Comparison of ENCODE assay signal across 24 mouse cellular contexts in genomic region chr10:9756546-9756945, GRCm38 (mm10).
DNase-seq lines count a peak whose midpoint lies in the region; ATAC-seq and TF ChIP-seq lines count a peak whose summit lies in the region.
"Had no signal": no experiment of that assay in that cellular context is flagged by ENCODE, and none has a peak within 500 bp of the region (broad histone marks: within the 10 kb centered on the region; RNA-seq: fewer than 3 reads in every experiment).

No protein-coding gene starts in this region.

- peak; percentile 61; the same call in 1 of the 2 replicates for ATAC-seq in intestine, embryonic 16.5 days
- ATAC-seq: activated CD4-positive, CD25-positive, alpha-beta regulatory T cell, adult 4 months; CD4-positive, CD25-positive, alpha-beta regulatory T cell, adult 4 months; forebrain, embryonic 14.5 days; forebrain, postnatal 0 days had no signal

- H3K4me2 ChIP-seq in intestine, embryonic 16.5 days (ENCODE audit: low read depth, low read length): no peak overlapping the region
- H3K4me2 ChIP-seq: embryonic facial prominence, embryonic 12.5 days; embryonic facial prominence, embryonic 15.5 days; heart, embryonic 11.5 days; hindbrain, embryonic 12.5 days; hindbrain, embryonic 15.5 days had no signal

- TF ChIP-seq POLR2A in liver, adult 2 months (IDR thresholded peaks at IDR 0.05; ENCODE audit: extremely low read depth, insufficient read depth, low read length): no peak

- no peaks in the 10 kb centered on the region for H3K79me2 ChIP-seq in liver, adult 2 months (ENCODE audit: control insufficient read depth, insufficient read depth, low read length)

- H3K27ac ChIP-seq in liver, adult 2 months (replicated peaks; ENCODE audit: insufficient read depth, low read depth, low read length): no peak overlapping the region
- no peak overlapping the region for H3K27ac ChIP-seq in intestine, embryonic 16.5 days (ENCODE audit: low read length)
- H3K27ac ChIP-seq: embryonic facial prominence, embryonic 12.5 days; embryonic facial prominence, embryonic 15.5 days; gastrocnemius, adult 2 months; hindbrain, embryonic 12.5 days; hindbrain, embryonic 15.5 days had no signal

- H3K4me1 ChIP-seq in liver, adult 2 months (ENCODE audit: control insufficient read depth, insufficient read depth, low read length): no peaks in the 10 kb centered on the region
- H3K4me1 ChIP-seq in intestine, embryonic 16.5 days (ENCODE audit: control insufficient read depth, insufficient read depth, low read length): peaks cover 5% of the 10 kb centered on the region; the same call in 1 of the 2 replicates
- H3K4me1 ChIP-seq: embryonic facial prominence, embryonic 12.5 days; embryonic facial prominence, embryonic 15.5 days; hindbrain, embryonic 12.5 days; hindbrain, embryonic 15.5 days had no signal

- H3K36me3 ChIP-seq in liver, adult 2 months (ENCODE audit: control insufficient read depth, insufficient read depth, low read length): peaks cover 10% of the 10 kb centered on the region; the same call in 1 of the 2 replicates
- H3K36me3 ChIP-seq in intestine, embryonic 16.5 days (ENCODE audit: control insufficient read depth, insufficient read depth, low read length): no peaks in the 10 kb centered on the region

- DNase-seq in liver, adult 2 months (ENCODE audit: extremely low read depth, low read depth, low spot score): peak; percentile 34
- no peak for DNase-seq in liver
- peak; percentile 4 for DNase-seq in large intestine, adult 2 months (ENCODE audit: low read depth, low spot score)
- no peak for DNase-seq in lung, postnatal 4 days
- DNase-seq in right cerebral cortex, postnatal 4 days: no peak
- DNase-seq: adrenal gland, adult 8-10 months; adrenal gland, postnatal 25 days; cerebellum, adult 11-12 months; cerebellum, adult 8-10 months; cerebellum, postnatal 10 days; cerebellum, postnatal 36 days; forebrain, postnatal 0 days; gastrocnemius, adult 2 months; gastrocnemius, postnatal 14 days; heart, adult 11 months had no signal

- H3K9ac ChIP-seq in liver, adult 2 months (ENCODE audit: low read depth, low read length): no peak overlapping the region
- H3K9ac ChIP-seq in intestine, embryonic 16.5 days (ENCODE audit: low read depth, low read length): no peak overlapping the region
- H3K9ac ChIP-seq: embryonic facial prominence, embryonic 12.5 days; embryonic facial prominence, embryonic 15.5 days; forebrain, postnatal 0 days; hindbrain, embryonic 12.5 days; hindbrain, embryonic 15.5 days had no signal

- no peaks in the 10 kb centered on the region for H3K9me3 ChIP-seq in intestine, embryonic 16.5 days (ENCODE audit: control insufficient read depth, low read length)
- H3K9me3 ChIP-seq: embryonic facial prominence, embryonic 12.5 days; embryonic facial prominence, embryonic 15.5 days; hindbrain, embryonic 12.5 days; hindbrain, embryonic 15.5 days had no signal

- no peak overlapping the region for H3K4me3 ChIP-seq in liver, adult 2 months (ENCODE audit: insufficient read depth, low read depth, low read length)
- H3K4me3 ChIP-seq in intestine, embryonic 16.5 days (ENCODE audit: low read length): no peak overlapping the region
- H3K4me3 ChIP-seq: embryonic facial prominence, embryonic 12.5 days; embryonic facial prominence, embryonic 15.5 days; gastrocnemius, adult 2 months; hindbrain, embryonic 12.5 days; hindbrain, embryonic 15.5 days had no signal

- 28% methylated on average over 6 of the region's 6 CpGs for WGBS in liver, adult 2 months
- WGBS in intestine, embryonic 16.5 days: 42% methylated on average over 6 of the region's 6 CpGs
- WGBS in large intestine, adult 2 months: 33% methylated on average over 6 of the region's 6 CpGs

- H3K27me3 ChIP-seq in liver, adult 2 months (ENCODE audit: control insufficient read depth, insufficient read depth, low read length): no peaks in the 10 kb centered on the region
- H3K27me3 ChIP-seq in intestine, embryonic 16.5 days (replicated peaks; ENCODE audit: control insufficient read depth, insufficient read depth, low read length): no peaks in the 10 kb centered on the region
- H3K27me3 ChIP-seq: embryonic facial prominence, embryonic 12.5 days; embryonic facial prominence, embryonic 15.5 days; hindbrain, embryonic 12.5 days; hindbrain, embryonic 15.5 days had no signal

- TF ChIP-seq CTCF in liver, adult 2 months (IDR thresholded peaks at IDR 0.05; ENCODE audit: low read depth, low read length): no peak

Comparison
In these comparisons a context has a peak if more than half of its experiments do, and no peak if none do; other contexts are left out.
1. DNase-seq: peak in liver, adult 2 months (single experiment) and large intestine, adult 2 months (single experiment); none in liver (single experiment), lung, postnatal 4 days (0 of 2) and right cerebral cortex, postnatal 4 days (single experiment).